Mouse (Mus musculus) kidney, embryonic 16.5 days (tissue): ENCODE data around the gene Repin1. TPM values are rescaled to one million over a fixed set of nuclear protein-coding genes. Genes with fewer than 3 reads are reported as not detected.

ENCODE experiments used
- ATAC-seq: fragments of 200-750 bp; cut with Nextera tagmentation; 2 replicates; pipeline ENCODE4 v1.8.0; 2017; ENCODE audit warnings: moderate TSS enrichment; ENCODE audit not compliant: low FRiP score, low TSS enrichment
- H3K27ac ChIP-seq: fragments of 300-500 bp; sonication (generic); 2 replicates; pipeline ENCODE4 v1.5.1; 2014; ENCODE audit warnings: low read length
- H3K27me3 ChIP-seq: fragments of 300-500 bp; sonication (generic); 2 replicates; pipeline ENCODE4 v1.6.1; 2014; ENCODE audit warnings: low read length, control low read depth, mixed read lengths; ENCODE audit not compliant: insufficient read depth
- H3K36me3 ChIP-seq: fragments of 300-500 bp; sonication (generic); 2 replicates; pipeline ENCODE4 v1.6.1; 2014; ENCODE audit warnings: low read length, control low read depth, mixed read lengths; ENCODE audit not compliant: insufficient read depth
- H3K4me1 ChIP-seq: fragments of 300-500 bp; sonication (generic); 2 replicates; pipeline ENCODE4 v1.6.1; 2014; ENCODE audit warnings: low read length, control low read depth, mixed read lengths; ENCODE audit not compliant: insufficient read depth
- H3K4me2 ChIP-seq: fragments of 300-500 bp; sonication (generic); replicated peaks from 2 replicates; pipeline ENCODE4 v1.6.1; 2014; ENCODE audit warnings: low read depth, low read length
- H3K4me3 ChIP-seq: fragments of 300-500 bp; sonication (generic); 2 replicates; pipeline ENCODE4 v1.5.1; 2014; ENCODE audit warnings: mild to moderate bottlenecking, low read length
- H3K9ac ChIP-seq: fragments of 300-500 bp; sonication (generic); replicated peaks from 2 replicates; pipeline ENCODE4 v1.6.1; 2014; ENCODE audit warnings: low read length
- H3K9me3 ChIP-seq: fragments of 300-500 bp; sonication (generic); 2 replicates; pipeline ENCODE4 v1.6.1; 2016; ENCODE audit warnings: low read length, control low read depth
- WGBS: fragments of 180-500 bp; shearing (Covaris S2); extraction: QIAGEN DNeasy Blood & Tissue Kit; methylation state at CpG from one replicate; pipeline ENCODE4 v1.1.7; 2014; 5-methylcytosine and 5-hydroxymethylcytosine counted together
- polyA plus RNA-seq: library from polyadenylated mRNA; unstranded; fragments of >200 nt; fragmentation: Nextera tagmentation; extraction: Ambion mirVana; gene quantifications from 2 replicates; pipeline ENCODE4 v1.2.1, GENCODE M21; 2015

Gene Repin1
- polyA plus RNA-seq, 1 experiment from 2014 or later = 52.9 TPM

DNA sequence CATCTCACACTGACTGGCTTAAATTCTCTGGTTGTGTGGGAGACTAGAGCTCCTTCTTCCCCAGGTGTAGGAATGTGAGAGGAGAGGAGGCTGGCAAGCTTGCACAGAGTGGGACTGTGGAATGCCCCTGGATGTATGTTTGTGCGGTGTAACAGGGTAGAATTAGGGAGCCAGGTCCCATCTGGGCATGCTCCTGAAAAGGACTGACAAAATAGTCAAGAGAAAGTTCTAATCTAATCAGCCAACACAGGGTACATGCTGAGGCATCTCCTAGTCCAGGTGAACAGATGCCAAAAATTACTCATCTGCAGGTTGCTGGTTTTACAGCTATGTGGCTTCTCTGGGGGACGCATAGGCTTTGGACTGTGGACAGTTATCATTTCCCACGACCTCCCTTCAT is 37.7 kb upstream of the Repin1 start:
- H3K9ac ChIP-seq = no peak overlapping the region
- 90% methylated on average over 3 of the region's 3 CpGs for WGBS
- H3K4me2 ChIP-seq = peak overlapping the region; percentile 65
- no peaks in the 10 kb centered on the region for H3K9me3 ChIP-seq
- ATAC-seq = no peak
- peak overlapping the region; percentile 100 for H3K27ac ChIP-seq
- no peaks in the 10 kb centered on the region for H3K27me3 ChIP-seq
- peaks cover 6% of the 10 kb centered on the region; the same call in 1 of the 2 replicates for H3K36me3 ChIP-seq
- no peak overlapping the region for H3K4me3 ChIP-seq
- H3K4me1 ChIP-seq = peaks cover 13% of the 10 kb centered on the region

DNA sequence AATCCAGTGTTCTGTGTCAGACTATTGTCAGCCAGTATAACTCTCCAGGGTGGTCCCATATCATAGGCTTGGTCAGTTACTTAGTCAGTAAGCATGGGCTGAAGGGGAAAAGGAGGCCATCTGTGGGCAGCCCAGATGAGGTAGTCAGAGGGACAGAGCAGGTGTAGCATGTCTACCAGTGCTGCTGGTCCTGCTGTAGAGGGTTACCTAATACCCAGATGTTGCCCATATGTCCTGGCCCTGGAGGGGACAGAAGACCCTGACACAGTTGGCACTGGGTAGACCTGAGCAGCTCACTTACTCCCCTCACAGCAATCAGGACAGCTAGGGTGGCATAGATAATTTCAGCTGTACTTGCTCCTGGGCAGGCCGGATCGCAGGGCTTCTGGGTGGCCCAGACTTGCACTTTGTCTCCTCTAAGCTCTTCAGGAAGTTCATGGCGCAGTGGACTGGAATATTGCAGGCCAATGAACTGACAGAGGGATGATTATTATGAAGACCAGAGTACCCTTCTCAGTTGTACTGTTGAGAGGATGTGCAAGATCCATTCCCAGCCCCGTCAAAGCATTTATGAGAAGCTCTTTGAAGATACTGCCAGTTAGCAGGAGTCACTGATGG is 27.9 kb upstream of the Repin1 start:
- Histone ChIP-seq H3K36me3 (no peaks in the 10 kb centered on the region), H3K27ac (no peak overlapping the region), H3K27me3 (no peaks in the 10 kb centered on the region), H3K4me2 (no peak overlapping the region), H3K9me3 (no peaks in the 10 kb centered on the region), H3K4me1 (peaks cover 30% of the 10 kb centered on the region), H3K9ac (no peak overlapping the region), H3K4me3 (no peak overlapping the region)
- ATAC-seq = no peak
- 80% methylated on average over 4 of the region's 4 CpGs for WGBS

DNA sequence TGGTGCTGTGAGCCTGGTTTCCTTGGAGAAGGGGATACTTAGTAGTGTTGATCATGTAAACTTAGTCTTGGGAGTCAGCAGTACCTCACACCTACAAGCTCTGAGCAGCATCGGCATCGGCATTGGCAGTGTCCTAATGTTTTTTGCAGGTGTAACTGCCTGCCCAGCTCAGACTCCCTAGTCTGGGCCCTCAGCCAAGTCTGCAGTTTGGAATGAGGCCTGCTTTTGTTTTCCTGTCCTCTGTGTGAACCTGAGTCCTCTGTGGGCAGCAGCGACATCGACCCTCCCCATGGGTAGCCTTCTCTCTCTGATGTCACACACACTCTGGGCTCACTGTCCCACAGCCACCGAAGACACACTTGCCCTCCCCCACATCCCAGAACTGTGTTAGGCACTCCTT is 27.4 kb upstream of the Repin1 start:
- WGBS = 16% methylated on average over 5 of the region's 5 CpGs
- no peaks in the 10 kb centered on the region for H3K36me3 ChIP-seq

DNA sequence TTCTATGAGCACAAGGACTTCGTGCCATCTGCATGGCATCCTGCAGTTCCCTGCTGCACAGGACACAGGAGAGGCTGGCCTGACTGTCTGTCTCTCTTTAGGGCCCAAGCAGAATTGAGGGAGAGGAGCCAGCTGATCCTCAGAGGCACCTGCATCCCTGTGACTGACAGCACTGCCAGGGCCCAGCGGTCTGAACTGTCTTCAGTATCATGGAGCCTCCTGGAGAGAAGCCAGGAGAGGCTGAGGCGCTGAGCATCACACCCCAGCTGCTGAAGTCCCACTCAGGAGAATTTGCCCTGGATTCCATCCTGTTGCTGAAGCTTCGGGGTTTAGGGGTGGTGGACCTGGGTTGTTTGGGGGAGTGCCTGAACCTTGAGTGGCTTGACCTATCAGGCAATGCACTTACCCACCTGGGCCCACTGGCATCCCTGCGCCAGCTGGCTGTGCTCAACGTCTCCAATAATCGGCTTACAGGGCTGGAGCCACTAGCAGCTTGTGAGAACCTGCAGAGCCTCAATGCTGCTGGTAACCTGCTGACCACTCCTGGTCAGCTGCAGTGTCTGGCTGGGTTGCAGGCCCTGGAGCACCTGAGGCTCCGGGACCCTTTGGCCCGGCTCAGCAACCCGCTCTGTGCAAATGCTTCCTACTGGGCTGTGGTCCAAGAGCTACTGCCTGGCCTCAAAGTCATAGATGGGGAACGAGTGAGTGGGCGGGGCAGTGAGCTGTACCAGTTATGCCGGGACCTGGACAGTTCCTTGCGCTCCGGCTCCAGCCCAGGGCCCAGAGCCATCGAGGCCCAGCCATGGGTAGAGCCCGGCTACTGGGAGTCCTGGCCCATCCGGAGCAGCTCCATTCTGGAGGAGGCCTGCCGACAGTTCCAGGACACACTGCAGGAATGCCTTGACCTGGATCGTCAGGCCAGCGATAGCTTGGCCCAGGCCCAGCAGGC is 25.4 kb upstream of the Repin1 start:
- H3K4me3 ChIP-seq = no peak overlapping the region
- WGBS = 54% methylated on average over 21 of the region's 21 CpGs
- 0 out of 2 replicates have a peak overlapping the region, but pooled peaks have one; percentile 4 for H3K4me2 ChIP-seq
- no peaks in the 10 kb centered on the region for H3K9me3 ChIP-seq
- peak; percentile 50 for ATAC-seq
- H3K36me3 ChIP-seq = no peaks in the 10 kb centered on the region
- peak overlapping the region; percentile 29; the same call in 1 of the 2 replicates for H3K9ac ChIP-seq
- peaks cover 45% of the 10 kb centered on the region for H3K4me1 ChIP-seq
- peak overlapping the region; percentile 61; the same call in 1 of the 2 replicates for H3K27ac ChIP-seq
- no peaks in the 10 kb centered on the region for H3K27me3 ChIP-seq

More for the DNA sequence above, 27.4 kb upstream of the Repin1 start:
- Histone ChIP-seq H3K4me2 (no peak overlapping the region), H3K27me3 (no peaks in the 10 kb centered on the region), H3K4me3 (no peak overlapping the region), H3K27ac (peak overlapping the region; percentile 48), H3K4me1 (peaks cover 30% of the 10 kb centered on the region), H3K9ac (no peak overlapping the region), H3K9me3 (no peaks in the 10 kb centered on the region)
- ATAC-seq = peak; percentile 70

DNA sequence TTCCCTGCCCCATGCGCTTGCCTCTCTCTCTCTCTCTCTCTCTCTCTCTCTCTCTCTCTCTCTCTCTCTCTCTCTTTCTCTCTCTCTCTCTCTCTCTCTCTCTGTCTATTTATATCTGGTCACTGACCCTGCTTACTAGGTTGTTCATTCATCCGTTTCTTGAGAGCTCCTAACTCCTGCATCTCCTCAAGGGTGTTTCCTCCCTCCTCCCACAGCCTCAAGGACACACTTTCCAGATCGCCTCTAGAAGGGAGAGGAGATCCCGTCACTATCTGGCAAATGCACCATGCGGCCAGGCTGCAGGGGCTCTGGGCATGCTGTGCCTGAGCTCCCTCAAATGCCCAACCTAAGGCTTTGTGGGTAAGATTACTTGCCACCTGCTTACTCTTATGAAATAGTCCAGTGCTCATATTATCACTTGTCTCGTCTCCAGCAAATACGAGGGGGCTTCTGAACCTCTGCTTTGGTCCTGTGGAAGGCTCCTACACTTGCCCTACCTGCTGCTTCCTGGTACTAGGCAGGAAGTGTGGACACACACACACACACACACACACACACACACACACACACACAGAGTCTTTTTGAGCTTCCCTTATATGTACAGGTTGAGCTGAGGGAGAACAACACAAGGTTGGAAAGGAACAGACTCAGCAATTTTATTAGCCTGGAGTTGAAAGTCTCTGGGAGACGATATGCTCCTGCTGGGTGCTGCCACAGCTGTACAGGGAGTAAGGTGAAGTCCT is 24.4 kb upstream of the Repin1 start:
- Histone ChIP-seq H3K4me1 (peaks cover 46% of the 10 kb centered on the region), H3K9me3 (no peaks in the 10 kb centered on the region), H3K27ac (peak overlapping the region; percentile 61), H3K27me3 (no peaks in the 10 kb centered on the region), H3K36me3 (no peaks in the 10 kb centered on the region), H3K9ac (no peak overlapping the region), H3K4me2 (0 out of 2 replicates have a peak overlapping the region, but pooled peaks have one; percentile 4), H3K4me3 (no peak overlapping the region)
- WGBS = 52% methylated on average over 8 of the region's 8 CpGs
- ATAC-seq = no peak

DNA sequence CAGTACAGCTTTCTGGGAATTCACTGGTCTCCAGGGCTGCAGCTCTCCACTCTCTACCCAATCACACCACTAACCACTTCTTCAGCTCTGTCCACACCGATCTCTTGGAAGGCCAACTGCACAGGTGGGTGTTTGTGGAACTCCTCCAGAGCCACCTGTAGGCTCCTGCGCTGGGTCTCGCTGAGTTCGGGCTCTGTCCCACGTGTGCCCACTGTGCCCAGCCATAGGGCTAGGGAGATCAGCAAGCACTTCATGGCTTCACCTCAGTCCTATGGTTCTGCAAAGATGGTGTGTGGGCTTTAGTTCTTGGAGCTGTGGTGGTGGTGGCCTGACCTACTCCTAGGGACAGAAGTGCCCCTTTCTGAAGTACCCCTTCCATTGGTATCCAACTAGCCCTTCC is 21.7 kb upstream of the Repin1 start:
- Histone ChIP-seq H3K27me3 (no peaks in the 10 kb centered on the region), H3K9ac (peak overlapping the region; percentile 45), H3K4me2 (peak overlapping the region; percentile 37), H3K4me1 (peaks cover 35% of the 10 kb centered on the region), H3K9me3 (no peaks in the 10 kb centered on the region), H3K36me3 (no peaks in the 10 kb centered on the region), H3K4me3 (peak overlapping the region; percentile 24), H3K27ac (peak overlapping the region; percentile 89)
- WGBS = 92% methylated on average over 5 of the region's 5 CpGs
- no peak for ATAC-seq

DNA sequence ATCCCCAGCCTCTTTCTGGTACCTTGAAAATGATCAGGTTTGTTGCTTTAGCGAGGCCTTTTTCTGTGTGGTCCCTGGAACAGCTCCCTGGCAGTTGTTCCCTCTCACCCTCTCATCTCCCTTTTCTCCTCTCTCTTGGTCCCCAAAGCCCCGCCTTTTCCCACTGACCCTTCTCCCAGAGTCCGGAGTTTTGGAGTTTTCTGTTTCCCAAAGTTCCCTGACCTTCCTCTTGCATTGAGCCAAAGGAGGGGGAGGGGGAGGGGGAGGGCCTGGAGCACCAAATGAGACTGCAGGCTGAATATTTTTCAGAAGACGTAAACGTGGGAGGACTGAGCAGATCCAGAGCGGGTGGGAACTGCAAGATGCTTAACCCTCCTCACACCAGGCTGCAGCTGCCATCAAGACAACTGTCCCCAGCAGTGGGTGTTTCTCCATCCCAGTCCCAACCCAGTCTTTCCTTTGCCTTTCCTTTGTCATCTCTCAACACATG is 21.1 kb upstream of the Repin1 start, which contains the start of gene Rarres2:
Rarres2 (minus strand) TSS at position 218 of the 490 bp plus-strand sequence.
- Histone ChIP-seq H3K27ac (peak within 1 kb of the TSS; percentile 89), H3K36me3 (no peaks in the 10 kb centered on the region), H3K9me3 (no peaks in the 10 kb centered on the region), H3K9ac (peak within 1 kb of the TSS; percentile 45), H3K4me2 (peak within 1 kb of the TSS; percentile 37), H3K4me3 (peak within 1 kb of the TSS; percentile 24), H3K4me1 (peaks cover 36% of the 10 kb centered on the region), H3K27me3 (no peaks in the 10 kb centered on the region)
- peak; percentile 70; the same call in 1 of the 2 replicates for ATAC-seq
- 13% methylated on average over 6 of the region's 6 CpGs for WGBS

DNA sequence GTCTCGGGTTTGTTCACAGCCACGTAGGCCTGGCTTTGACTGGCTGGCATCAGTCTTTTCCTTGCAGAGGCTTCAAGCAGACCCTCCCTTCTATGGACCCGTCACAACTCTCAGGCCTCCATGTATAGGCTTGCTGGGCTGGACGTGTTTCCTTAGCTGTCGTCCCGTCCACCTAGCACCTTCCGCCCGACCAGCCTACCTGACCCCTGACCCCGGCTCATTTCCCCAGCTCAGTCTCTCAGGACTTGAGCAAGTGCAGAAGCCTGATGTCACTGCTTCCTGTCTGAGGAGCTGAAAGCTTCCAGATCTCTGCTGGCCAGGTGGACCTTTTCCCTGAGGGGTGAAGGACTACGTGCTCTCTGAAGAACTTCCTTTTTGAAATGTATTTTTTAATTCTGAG is 20.4 kb upstream of the Repin1 start:
- WGBS = 28% methylated on average over 10 of the region's 10 CpGs

DNA sequence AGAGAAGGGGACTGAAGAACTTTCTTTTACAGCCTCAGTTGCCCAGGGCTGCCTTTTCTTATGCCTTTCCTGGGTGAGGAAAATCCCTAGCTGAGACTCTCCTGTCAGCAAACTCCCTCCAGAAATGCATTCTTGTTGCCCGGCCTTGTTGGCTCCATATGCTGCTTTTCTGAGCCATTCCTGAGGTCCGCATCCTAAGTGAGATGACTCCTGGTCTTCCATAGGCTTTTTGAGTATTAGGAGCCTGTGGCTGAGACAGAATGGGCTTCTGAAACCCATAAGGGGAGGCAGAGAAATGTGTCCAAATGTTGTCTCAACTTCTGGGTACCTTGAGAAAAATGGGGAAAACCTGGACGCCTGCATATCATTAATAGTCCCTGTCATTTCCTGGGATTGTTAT is 19.7 kb upstream of the Repin1 start:
- no peaks in the 10 kb centered on the region for H3K27me3 ChIP-seq
- 65% methylated on average over 3 of the region's 3 CpGs for WGBS
- no peak for ATAC-seq
- H3K4me3 ChIP-seq = no peak overlapping the region
- peaks cover 36% of the 10 kb centered on the region for H3K4me1 ChIP-seq
- no peaks in the 10 kb centered on the region for H3K9me3 ChIP-seq
- no peak overlapping the region for H3K4me2 ChIP-seq
- H3K27ac ChIP-seq = 0 out of 2 replicates have a peak overlapping the region, but pooled peaks have one; percentile 20
- H3K9ac ChIP-seq = no peak overlapping the region
- no peaks in the 10 kb centered on the region for H3K36me3 ChIP-seq

More for the DNA sequence above, 20.4 kb upstream of the Repin1 start:
- Histone ChIP-seq H3K9me3 (no peaks in the 10 kb centered on the region), H3K27ac (peak overlapping the region; percentile 35; the same call in 1 of the 2 replicates), H3K4me3 (no peak overlapping the region), H3K36me3 (no peaks in the 10 kb centered on the region), H3K4me1 (peaks cover 37% of the 10 kb centered on the region), H3K27me3 (no peaks in the 10 kb centered on the region), H3K4me2 (no peak overlapping the region), H3K9ac (no peak overlapping the region)
- ATAC-seq = 0 out of 2 replicates have a peak, but pooled peaks have one; percentile 24
